Mouse (Mus musculus) olfactory bulb, adult 2 months (tissue): ENCODE data around the gene Cacnb1.

Experiments used
- CTCF ChIP-seq: fragments of 200-500 bp; IDR thresholded peaks from 2 replicates; pipeline ENCODE4 v1.5.1; 2012; ENCODE audit warnings: low read depth, mild to moderate bottlenecking, low read length, moderate library complexity; ENCODE audit not compliant: insufficient read depth
- POLR2A ChIP-seq: fragments of 200-500 bp; IDR thresholded peaks from 2 replicates; pipeline ENCODE4 v1.6.1; 2012; ENCODE audit warnings: mild to moderate bottlenecking, low read depth, low read length, moderate library complexity; ENCODE audit not compliant: insufficient read depth

DNA sequence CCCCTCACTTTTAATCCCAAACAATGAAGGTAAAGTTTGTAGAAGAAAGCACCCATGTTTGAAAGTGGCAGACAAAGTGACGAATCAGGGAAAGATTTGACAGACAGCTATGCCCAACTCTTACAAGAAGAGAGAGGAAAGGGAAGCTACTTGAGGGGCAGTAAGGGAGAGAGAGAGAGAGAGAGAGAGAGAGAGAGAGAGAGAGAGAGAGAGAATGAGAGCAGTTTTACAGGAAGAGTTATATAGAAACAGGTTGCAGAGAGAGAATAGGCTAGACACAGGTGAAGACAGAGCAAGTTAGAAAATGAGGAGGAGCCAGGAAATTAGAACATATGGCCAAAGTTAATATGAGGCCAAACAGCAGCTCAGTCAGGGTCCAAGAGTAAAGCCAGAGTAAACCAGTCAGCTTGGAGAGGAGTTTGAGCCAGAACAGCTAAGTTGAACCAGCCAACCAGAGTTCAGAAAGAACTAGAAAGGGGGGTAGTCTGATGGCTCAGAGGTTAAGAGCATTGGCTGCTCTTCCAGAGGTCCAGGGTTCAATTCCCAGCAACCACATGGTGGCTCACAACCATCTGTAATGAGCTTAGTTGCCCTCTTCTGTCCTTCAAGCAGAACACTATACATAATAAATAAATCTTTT is 70.3 kb downstream of the Cacnb1 start:
- TF ChIP-seq POLR2A (no peak), CTCF (no peak)
